Mouse (Mus musculus) testis, postnatal 10 days (tissue): ENCODE measurements around the gene Srrm4.
A peak's percentile ranks its signal among the peaks of the same experiment; 100 is the strongest.

Experiments used
- DNase-seq: peaks from one replicate; pipeline ENCODE4 v3.0.0; 2021; ENCODE audit warnings: low spot score

Srrm4 gene

GRCm38 (mm10) chr5:116489621-116490020 lies 102.0 kb downstream of the Srrm4 start:
- no peak for DNase-seq

- DNase-seq, result no peak
These were observed 105.5 kb downstream of the Srrm4 start for GRCm38 (mm10) chr5:116486135-116486534.

GRCm38 (mm10) chr5:116485069-116485468 lies 106.5 kb downstream of the Srrm4 start:
- DNase-seq, result no peak

- DNase-seq, result no peak
These were observed 107.4 kb downstream of the Srrm4 start for GRCm38 (mm10) chr5:116484236-116484635.

GRCm38 (mm10) chr5:116478607-116479371 lies 112.8 kb downstream of the Srrm4 start:
- no peak for DNase-seq

GRCm38 (mm10) chr5:116476006-116476405 lies 115.6 kb downstream of the Srrm4 start:
- DNase-seq, result peak; percentile 78

GRCm38 (mm10) chr5:116461354-116462042 lies 130.1 kb downstream of the Srrm4 start:
- DNase-seq, result no peak

- DNase-seq, result no peak
These were observed 131.6 kb downstream of the Srrm4 start for GRCm38 (mm10) chr5:116459970-116460369.

- DNase-seq, result no peak
These were observed 133.8 kb downstream of the Srrm4 start for GRCm38 (mm10) chr5:116457791-116458190.

- no peak for DNase-seq
These were observed 134.7 kb downstream of the Srrm4 start for GRCm38 (mm10) chr5:116456796-116457515.

- peak; percentile 87 for DNase-seq
These were observed 138.2 kb downstream of the Srrm4 start for GRCm38 (mm10) chr5:116453401-116453851.

- peak; percentile 64 for DNase-seq
These were observed 140.7 kb downstream of the Srrm4 start for GRCm38 (mm10) chr5:116450901-116451300.

- DNase-seq, result no peak
These were observed 141.9 kb downstream of the Srrm4 start for GRCm38 (mm10) chr5:116449522-116450225.

- no peak for DNase-seq
These were observed 143.0 kb downstream of the Srrm4 start for GRCm38 (mm10) chr5:116448409-116449191.

- DNase-seq, result no peak
These were observed 143.7 kb downstream of the Srrm4 start for GRCm38 (mm10) chr5:116447821-116448350.

- no peak for DNase-seq
These were observed 145.1 kb downstream of the Srrm4 start for GRCm38 (mm10) chr5:116446552-116446951.

- no peak for DNase-seq
These were observed 145.8 kb downstream of the Srrm4 start for GRCm38 (mm10) chr5:116445634-116446367.

GRCm38 (mm10) chr5:116444517-116444916 lies 147.1 kb downstream of the Srrm4 start:
- peak; percentile 65 for DNase-seq

- no peak for DNase-seq
These were observed 148.1 kb downstream of the Srrm4 start for GRCm38 (mm10) chr5:116443459-116443940.
